Comparison of ENCODE assay signal across 9 mouse cellular contexts in the genomic region with DNA sequence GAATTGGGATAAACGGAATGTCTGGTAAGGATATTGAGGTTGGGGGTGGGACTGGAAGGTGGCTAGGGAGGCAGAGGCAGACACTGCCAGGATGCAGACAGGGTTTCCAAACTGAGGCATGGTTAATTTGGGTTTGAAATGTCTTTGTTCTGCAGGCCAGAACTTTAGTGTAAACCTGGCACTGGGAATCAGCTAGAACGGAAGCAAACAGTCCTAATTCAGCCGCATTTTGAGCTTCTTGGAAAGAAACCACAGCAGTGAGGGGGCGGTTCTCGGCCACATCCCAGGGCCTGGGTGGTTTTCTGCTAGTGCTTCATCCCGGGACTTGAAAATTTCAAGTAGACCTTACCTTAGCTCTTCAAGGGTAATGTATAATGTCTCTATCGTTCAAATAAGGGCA.
DNase-seq lines count a peak whose midpoint lies in the region; ATAC-seq lines count a peak whose summit lies in the region.
"Had no signal": no experiment of that assay in that cellular context is flagged by ENCODE, and none has a peak within 500 bp of the region (broad histone marks: within the 10 kb centered on the region; RNA-seq: fewer than 3 reads in every experiment).

No protein-coding gene starts in this region.

- H3K27ac ChIP-seq in hindbrain, embryonic 14.5 days, result no peak overlapping the region
- no peak overlapping the region for H3K27ac ChIP-seq in midbrain, embryonic 14.5 days (replicated peaks; ENCODE audit: low read depth, low read length)
- H3K27ac ChIP-seq: heart, embryonic 15.5 days had no signal

- H3K9ac ChIP-seq in hindbrain, embryonic 14.5 days, result no peak overlapping the region
- no peak overlapping the region for H3K9ac ChIP-seq in midbrain, embryonic 14.5 days (replicated peaks; ENCODE audit: low read length)
- H3K9ac ChIP-seq: heart, embryonic 15.5 days; liver, postnatal 0 days had no signal

- H3K4me2 ChIP-seq in hindbrain, embryonic 14.5 days (replicated peaks), result no peak overlapping the region
- no peak overlapping the region for H3K4me2 ChIP-seq in midbrain, embryonic 14.5 days (ENCODE audit: low read length)
- H3K4me2 ChIP-seq: heart, embryonic 15.5 days had no signal

- peaks cover 8% of the 10 kb centered on the region; the same call in 1 of the 2 replicates for H3K4me1 ChIP-seq in hindbrain, embryonic 14.5 days (replicated peaks; ENCODE audit: control insufficient read depth, insufficient read depth, low read length)
- peaks cover 12% of the 10 kb centered on the region for H3K4me1 ChIP-seq in midbrain, embryonic 14.5 days (ENCODE audit: control insufficient read depth, insufficient read depth, low read length)

- H3K4me3 ChIP-seq in hindbrain, embryonic 14.5 days (replicated peaks; ENCODE audit: low read length), result no peak overlapping the region
- H3K4me3 ChIP-seq in midbrain, embryonic 14.5 days (replicated peaks; ENCODE audit: low read depth, low read length), result no peak overlapping the region
- H3K4me3 ChIP-seq: heart, embryonic 15.5 days had no signal

- no peak for ATAC-seq in hindbrain, embryonic 14.5 days (ENCODE audit: low FRiP score)
- no peak for ATAC-seq in midbrain, embryonic 14.5 days (ENCODE audit: low FRiP score, low TSS enrichment)
- ATAC-seq: liver, postnatal 0 days had no signal

- WGBS in hindbrain, embryonic 14.5 days, result 84% methylated on average over 7 of the region's 7 CpGs
- 81% methylated on average over 7 of the region's 7 CpGs for WGBS in midbrain, embryonic 14.5 days

- H3K27me3 ChIP-seq in hindbrain, embryonic 14.5 days (ENCODE audit: control insufficient read depth, insufficient read depth, low read length), result no peaks in the 10 kb centered on the region
- no peaks in the 10 kb centered on the region for H3K27me3 ChIP-seq in midbrain, embryonic 14.5 days (ENCODE audit: control insufficient read depth, insufficient read depth, low read length)
- H3K27me3 ChIP-seq: heart, embryonic 15.5 days had no signal

- no peaks in the 10 kb centered on the region for H3K9me3 ChIP-seq in hindbrain, embryonic 14.5 days (ENCODE audit: control insufficient read depth, low read length)
- no peaks in the 10 kb centered on the region for H3K9me3 ChIP-seq in midbrain, embryonic 14.5 days (ENCODE audit: control insufficient read depth, low read length)
- H3K9me3 ChIP-seq: heart, embryonic 15.5 days had no signal

- peak; percentile 30 to 31 for DNase-seq in kidney, postnatal 36 days
- no peak for DNase-seq in kidney, adult 9 months
- DNase-seq in frontal cortex, adult 2 months (ENCODE audit: extremely low spot score in 1 of 2, low spot score in 1 of 2), result peak; percentile 61 to 87
- DNase-seq in layer of hippocampus, adult 18-20 months (ENCODE audit: low spot score in 2 of 2), result peak; percentile 70 to 83
- peak; percentile 79 to 88 for DNase-seq in right cerebral cortex, adult 2 months (ENCODE audit: low spot score in 2 of 2)
- no peak for DNase-seq in hindbrain, embryonic 14.5 days (ENCODE audit: low spot score)
- DNase-seq in midbrain, embryonic 14.5 days, result no peak
- DNase-seq: liver, postnatal 0 days had no signal

- H3K36me3 ChIP-seq in hindbrain, embryonic 14.5 days (replicated peaks; ENCODE audit: control insufficient read depth, insufficient read depth), result no peaks in the 10 kb centered on the region
- H3K36me3 ChIP-seq in midbrain, embryonic 14.5 days (ENCODE audit: control insufficient read depth, insufficient read depth, low read length), result no peaks in the 10 kb centered on the region
- H3K36me3 ChIP-seq: heart, embryonic 15.5 days had no signal

Comparison
In these comparisons a context has a peak if more than half of its experiments do, and no peak if none do; other contexts are left out.
1. DNase-seq: peak in kidney, postnatal 36 days (2 of 2), frontal cortex, adult 2 months (2 of 2), layer of hippocampus, adult 18-20 months (2 of 2) and right cerebral cortex, adult 2 months (2 of 2); none in kidney, adult 9 months (single experiment), hindbrain, embryonic 14.5 days (single experiment) and midbrain, embryonic 14.5 days (single experiment).